Mouse (Mus musculus): ENCODE measurements around the gene Gm28047.
A peak's percentile ranks its signal among the peaks of the same experiment; 100 is the strongest.

DNA sequence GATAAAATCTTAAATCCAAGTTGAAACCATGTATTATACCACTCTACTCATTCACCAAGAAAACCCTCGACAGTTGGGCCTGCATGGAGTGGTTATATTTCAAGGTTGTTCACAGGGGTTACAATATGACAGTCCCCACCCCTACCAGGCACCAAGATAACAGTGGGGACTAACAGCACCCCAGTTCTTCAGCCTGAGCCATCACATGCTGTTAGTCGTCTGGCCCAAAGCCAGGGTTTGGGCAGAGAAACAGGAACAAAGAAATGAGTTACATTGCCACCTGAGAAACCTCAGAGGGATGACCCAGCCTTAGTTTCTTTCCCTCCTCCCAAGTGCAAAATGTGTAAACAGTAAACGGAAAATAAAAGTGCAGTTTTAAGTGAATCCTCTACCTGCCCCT is 125.5 kb downstream of the Gm28047 start:
- TF ChIP-seq POLR2A (IDR thresholded peaks at IDR 0.05; ENCODE audit: extremely low read depth, insufficient read depth, low read length) (0 out of 2 replicates have a peak, but pooled peaks have one; percentile 23), CTCF (IDR thresholded peaks at IDR 0.05; ENCODE audit: extremely low read depth, insufficient read depth, low read length) (no peak)
